Mouse (Mus musculus) lung, postnatal 0 days (tissue): ENCODE results near the gene Pde2a. TPM values are rescaled to one million over a fixed set of nuclear protein-coding genes. Genes with fewer than 3 reads are reported as not detected.

Experiments
- ATAC-seq: fragments of 200-750 bp; cut with Nextera tagmentation; 2 replicates; pipeline ENCODE4 v1.8.0; 2017; ENCODE audit warnings: moderate library complexity
- DNase-seq: peaks from one replicate; pipeline ENCODE4 v3.0.0-alpha.2; 2016; ENCODE audit warnings: low spot score
- H3K27ac ChIP-seq: fragments of 300-500 bp; sonication (generic); 2 replicates; pipeline ENCODE4 v1.5.1; 2014; ENCODE audit warnings: antibody characterized with exemption, mild to moderate bottlenecking, low read length, mixed read lengths
- H3K27me3 ChIP-seq: fragments of 300-500 bp; sonication (generic); replicated peaks from 2 replicates; pipeline ENCODE4 v1.6.1; 2014; ENCODE audit warnings: low read length, mixed read lengths; ENCODE audit not compliant: insufficient read depth
- H3K36me3 ChIP-seq: fragments of 300-500 bp; sonication (generic); 2 replicates; pipeline ENCODE4 v1.6.1; 2014; ENCODE audit warnings: low read length, mixed read lengths; ENCODE audit not compliant: insufficient read depth
- H3K4me1 ChIP-seq: fragments of 300-500 bp; sonication (generic); 2 replicates; pipeline ENCODE4 v1.6.1; 2014; ENCODE audit warnings: antibody characterized with exemption, low read depth, low read length, mixed read lengths; ENCODE audit not compliant: insufficient read depth
- H3K4me2 ChIP-seq: fragments of 300-500 bp; sonication (generic); replicated peaks from 2 replicates; pipeline ENCODE4 v1.6.1; 2014; ENCODE audit warnings: low read depth, mild to moderate bottlenecking, low read length, moderate library complexity, mixed read lengths
- H3K4me3 ChIP-seq: fragments of 300-500 bp; sonication (generic); 2 replicates; pipeline ENCODE4 v1.5.1; 2014; ENCODE audit warnings: low read depth, low read length
- H3K9ac ChIP-seq: fragments of 300-500 bp; sonication (generic); replicated peaks from 2 replicates; pipeline ENCODE4 v1.6.1; 2014; ENCODE audit warnings: low read depth, mild to moderate bottlenecking
- H3K9me3 ChIP-seq: fragments of 300-500 bp; sonication (generic); 2 replicates; pipeline ENCODE4 v1.6.1; 2016; ENCODE audit warnings: low read length, mixed read lengths
- CTCF ChIP-seq: IDR thresholded peaks from 2 replicates; pipeline ENCODE4 v1.5.1; 2016; ENCODE audit warnings: antibody characterized with exemption, mild to moderate bottlenecking
- EP300 ChIP-seq: IDR thresholded peaks from 2 replicates; pipeline ENCODE4 v1.6.1; 2016; ENCODE audit warnings: antibody characterized with exemption, mild to moderate bottlenecking, control low read depth
- WGBS: fragments of 180-500 bp; shearing (Covaris S2); extraction: QIAGEN DNeasy Blood & Tissue Kit; methylation state at CpG from one replicate; pipeline ENCODE4 v1.1.7; 2014; 5-methylcytosine and 5-hydroxymethylcytosine counted together
- polyA plus RNA-seq: library from polyadenylated mRNA; unstranded; fragments of >200 nt; fragmentation: Nextera tagmentation; extraction: Ambion mirVana; gene quantifications from 2 replicates; pipeline ENCODE4 v1.2.1, GENCODE M21; 2015

Pde2a gene
- polyA plus RNA-seq, 1 experiment from 2014 or later = 4.3 TPM

DNA sequence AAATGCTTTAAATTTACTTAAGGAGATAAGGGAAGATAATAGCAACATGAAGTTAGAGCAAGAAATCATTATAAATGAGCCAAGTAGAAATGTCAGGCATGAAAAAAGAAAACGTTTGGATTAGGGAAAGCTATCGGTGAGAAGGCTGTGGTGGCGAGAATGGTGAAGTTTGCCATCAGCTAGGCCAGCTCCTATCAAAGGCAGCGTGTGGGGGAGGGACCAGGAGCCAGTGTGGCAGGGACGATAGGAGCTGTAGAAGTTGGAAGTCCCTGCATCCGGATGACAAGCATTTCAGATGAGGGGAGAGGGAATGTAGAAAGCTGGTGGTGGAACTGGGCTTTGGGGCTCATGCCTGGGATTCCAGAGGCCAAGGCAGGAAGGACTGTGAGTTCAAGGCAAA, 93.8 kb downstream of the Pde2a start:
- DNase-seq (no peak), ATAC-seq (no peak)
- 20% methylated on average over 6 of the region's 6 CpGs for WGBS
- H3K27ac ChIP-seq = no peak overlapping the region
- H3K36me3 ChIP-seq = no peaks in the 10 kb centered on the region
- no peak overlapping the region for H3K4me2 ChIP-seq
- no peaks in the 10 kb centered on the region for H3K4me1 ChIP-seq
- no peak overlapping the region for H3K9ac ChIP-seq
- no peaks in the 10 kb centered on the region for H3K9me3 ChIP-seq
- no peaks in the 10 kb centered on the region for H3K27me3 ChIP-seq
- TF ChIP-seq EP300 = no peak
- no peak for TF ChIP-seq CTCF
- H3K4me3 ChIP-seq = no peak overlapping the region

DNA sequence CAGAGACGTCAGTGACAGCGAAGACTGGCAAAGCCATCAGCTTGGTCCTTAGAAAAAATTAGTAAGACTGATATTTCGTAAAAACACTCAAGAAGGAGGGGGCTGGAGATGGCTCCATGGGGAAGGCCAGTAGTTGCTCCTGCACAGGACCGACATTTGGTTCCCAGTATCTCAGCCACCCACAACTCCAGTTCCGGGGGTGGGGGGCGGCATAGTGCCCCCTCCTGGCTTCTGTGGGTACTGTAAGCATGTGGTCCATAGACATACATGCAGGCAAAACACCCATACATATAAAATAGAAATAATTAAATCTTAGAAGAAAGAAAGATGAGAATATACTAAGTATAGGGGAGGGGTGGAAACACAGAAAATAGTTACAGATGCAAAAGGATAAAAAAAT, 95.0 kb downstream of the Pde2a start:
- no peaks in the 10 kb centered on the region for H3K9me3 ChIP-seq
- H3K4me1 ChIP-seq = no peaks in the 10 kb centered on the region
- DNase-seq (no peak), ATAC-seq (no peak)
- WGBS = 58% methylated on average over 6 of the region's 6 CpGs
- H3K27ac ChIP-seq = no peak overlapping the region
- H3K4me3 ChIP-seq = no peak overlapping the region
- TF ChIP-seq EP300 = no peak
- no peak for TF ChIP-seq CTCF
- no peaks in the 10 kb centered on the region for H3K36me3 ChIP-seq
- H3K27me3 ChIP-seq = no peaks in the 10 kb centered on the region
- H3K4me2 ChIP-seq = no peak overlapping the region
- H3K9ac ChIP-seq = no peak overlapping the region

DNA sequence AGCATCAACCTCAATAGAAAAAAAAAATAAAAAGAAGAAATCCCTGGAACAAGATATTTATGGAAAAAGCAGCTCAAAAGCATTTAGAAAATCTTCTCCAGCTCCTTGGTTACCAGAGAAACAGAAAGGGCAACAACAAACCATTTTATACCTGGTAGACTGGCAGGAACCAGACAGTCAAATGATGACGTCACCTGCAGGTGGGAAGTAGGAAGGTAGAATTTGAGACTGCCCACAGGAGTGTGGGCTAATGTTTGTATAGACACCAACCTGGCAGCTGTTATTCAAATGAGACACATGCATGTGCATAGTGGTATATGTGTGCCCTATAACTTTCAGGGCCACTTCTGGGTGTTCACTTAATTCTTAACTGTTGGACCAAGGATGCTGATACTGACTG, 100.2 kb downstream of the Pde2a start:
- no peak for TF ChIP-seq CTCF
- TF ChIP-seq EP300 = no peak
- H3K27ac ChIP-seq = no peak overlapping the region
- ATAC-seq = no peak
- no peaks in the 10 kb centered on the region for H3K27me3 ChIP-seq
- H3K4me3 ChIP-seq = no peak overlapping the region
- H3K9me3 ChIP-seq = no peaks in the 10 kb centered on the region
- 50% methylated on average over 1 of the region's 1 CpGs for WGBS
- no peaks in the 10 kb centered on the region for H3K36me3 ChIP-seq
- H3K9ac ChIP-seq = no peak overlapping the region
- no peaks in the 10 kb centered on the region for H3K4me1 ChIP-seq
- DNase-seq = no peak
- no peak overlapping the region for H3K4me2 ChIP-seq

DNA sequence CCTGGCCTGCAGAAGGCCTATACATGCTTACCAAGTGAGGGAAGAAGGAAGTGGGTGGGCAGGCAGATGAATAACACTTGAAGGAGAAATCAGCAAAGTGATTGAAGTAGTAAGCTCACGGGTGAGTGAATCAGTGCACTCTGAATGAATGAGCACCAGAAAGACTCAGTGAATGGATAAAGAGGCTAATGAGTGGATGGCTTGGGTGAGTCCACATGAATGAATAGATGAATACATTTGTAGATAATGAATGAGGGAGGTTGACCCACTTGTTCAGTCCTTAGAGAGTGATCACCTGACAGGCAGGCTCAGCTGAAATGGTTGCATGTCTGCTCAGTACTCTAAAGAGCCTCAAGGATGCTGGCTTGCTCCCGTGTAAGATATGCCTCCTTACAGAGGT, 101.7 kb downstream of the Pde2a start:
- H3K27ac ChIP-seq = no peak overlapping the region
- TF ChIP-seq EP300 = no peak
- TF ChIP-seq CTCF = no peak
- no peaks in the 10 kb centered on the region for H3K27me3 ChIP-seq
- WGBS = 62% methylated on average over 2 of the region's 2 CpGs
- no peak overlapping the region for H3K4me3 ChIP-seq
- no peak overlapping the region for H3K4me2 ChIP-seq
- no peaks in the 10 kb centered on the region for H3K9me3 ChIP-seq
- DNase-seq (no peak), ATAC-seq (no peak)
- H3K36me3 ChIP-seq = no peaks in the 10 kb centered on the region
- H3K4me1 ChIP-seq = no peaks in the 10 kb centered on the region
- no peak overlapping the region for H3K9ac ChIP-seq

DNA sequence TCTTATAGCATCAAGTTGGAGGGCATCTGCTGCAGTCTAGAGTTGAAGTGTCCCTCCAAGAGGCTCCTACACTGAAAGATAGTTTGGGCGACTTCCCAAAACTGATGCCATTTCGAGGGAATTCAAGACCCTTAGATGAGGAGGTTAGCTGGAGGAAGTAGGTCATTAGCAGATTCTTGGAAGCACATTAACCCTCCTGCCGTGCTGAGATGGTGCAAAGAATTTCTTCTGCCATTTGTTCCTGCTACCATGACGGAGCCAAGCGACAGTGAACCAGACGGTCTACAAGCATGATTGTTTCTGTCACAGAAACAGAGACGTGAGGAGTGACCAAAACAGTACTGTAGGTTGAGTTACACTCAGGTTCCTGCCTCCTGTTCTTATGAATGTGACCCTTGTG, 105.0 kb downstream of the Pde2a start:
- TF ChIP-seq EP300 (no peak), CTCF (no peak)
- Histone ChIP-seq H3K4me2 (no peak overlapping the region), H3K27ac (no peak overlapping the region), H3K4me3 (no peak overlapping the region), H3K4me1 (no peaks in the 10 kb centered on the region), H3K36me3 (no peaks in the 10 kb centered on the region), H3K9ac (no peak overlapping the region), H3K9me3 (no peaks in the 10 kb centered on the region), H3K27me3 (no peaks in the 10 kb centered on the region)
- no peak for DNase-seq
- WGBS = 48% methylated on average over 7 of the region's 7 CpGs
- ATAC-seq = no peak

DNA sequence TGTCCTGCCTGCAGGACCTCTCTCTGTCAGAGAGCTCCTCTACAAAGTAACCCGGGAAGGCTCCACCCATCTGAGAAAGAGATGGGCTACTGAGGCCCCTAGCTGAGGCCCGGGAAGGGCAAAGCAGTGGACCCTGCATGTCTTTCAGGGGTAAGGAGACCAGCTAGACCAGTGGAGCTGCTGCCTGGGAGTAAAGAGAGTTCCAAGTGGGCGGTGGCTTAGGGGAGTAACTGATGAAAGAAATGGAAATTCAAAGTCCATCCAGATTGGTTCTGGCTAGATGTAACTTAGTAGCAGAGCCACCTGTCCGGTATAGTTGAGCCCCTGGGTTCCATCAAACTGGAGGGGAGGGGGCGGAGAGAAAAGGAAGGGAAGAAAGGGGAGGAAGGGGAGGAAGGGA, 112.9 kb downstream of the Pde2a start:
- H3K27me3 ChIP-seq = no peaks in the 10 kb centered on the region
- no peak overlapping the region for H3K4me3 ChIP-seq
- H3K27ac ChIP-seq = no peak overlapping the region
- DNase-seq (no peak), ATAC-seq (no peak)
- no peaks in the 10 kb centered on the region for H3K4me1 ChIP-seq
- H3K9me3 ChIP-seq = no peaks in the 10 kb centered on the region
- TF ChIP-seq CTCF = no peak
- TF ChIP-seq EP300 = no peak
- no peaks in the 10 kb centered on the region for H3K36me3 ChIP-seq
- H3K4me2 ChIP-seq = no peak overlapping the region
- WGBS = 26% methylated on average over 5 of the region's 5 CpGs
- no peak overlapping the region for H3K9ac ChIP-seq

DNA sequence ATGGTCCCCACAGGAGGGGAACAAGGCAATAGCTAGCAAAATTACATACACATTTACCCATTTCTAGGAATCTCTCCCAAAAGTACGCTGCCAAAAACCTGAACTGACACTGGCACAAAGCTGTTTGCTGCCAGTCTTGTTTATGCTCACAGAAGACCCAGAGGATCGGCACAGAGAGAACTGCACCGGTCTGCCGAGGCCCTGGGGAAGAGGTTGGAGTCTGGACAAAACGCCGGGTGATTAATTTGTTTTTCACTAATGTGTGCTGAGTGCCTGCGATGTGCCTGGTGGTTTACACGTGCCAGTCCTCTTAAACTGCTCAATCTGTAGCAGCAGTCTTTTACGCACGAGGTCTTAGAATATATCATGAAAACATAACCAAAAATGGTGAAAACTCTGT, 113.6 kb downstream of the Pde2a start:
- 57% methylated on average over 10 of the region's 10 CpGs for WGBS

More for the DNA sequence above, 113.6 kb downstream of the Pde2a start:
- Histone ChIP-seq H3K4me3 (no peak overlapping the region), H3K27ac (no peak overlapping the region), H3K36me3 (no peaks in the 10 kb centered on the region), H3K27me3 (no peaks in the 10 kb centered on the region), H3K4me2 (no peak overlapping the region), H3K4me1 (no peaks in the 10 kb centered on the region), H3K9me3 (no peaks in the 10 kb centered on the region), H3K9ac (no peak overlapping the region)
- TF ChIP-seq EP300 = no peak
- no peak for TF ChIP-seq CTCF
- DNase-seq (no peak), ATAC-seq (no peak)
